Mouse (Mus musculus): ENCODE measurements at regions not wholly inside any gene's neighbourhood (a gene's known extent, or its start where the extent isn't known, plus 50 kb on each side); places are given as distances from the start of the nearest gene placed in this dataset.
A peak's percentile ranks its signal among the peaks of the same experiment; 100 is the strongest.

DNA sequence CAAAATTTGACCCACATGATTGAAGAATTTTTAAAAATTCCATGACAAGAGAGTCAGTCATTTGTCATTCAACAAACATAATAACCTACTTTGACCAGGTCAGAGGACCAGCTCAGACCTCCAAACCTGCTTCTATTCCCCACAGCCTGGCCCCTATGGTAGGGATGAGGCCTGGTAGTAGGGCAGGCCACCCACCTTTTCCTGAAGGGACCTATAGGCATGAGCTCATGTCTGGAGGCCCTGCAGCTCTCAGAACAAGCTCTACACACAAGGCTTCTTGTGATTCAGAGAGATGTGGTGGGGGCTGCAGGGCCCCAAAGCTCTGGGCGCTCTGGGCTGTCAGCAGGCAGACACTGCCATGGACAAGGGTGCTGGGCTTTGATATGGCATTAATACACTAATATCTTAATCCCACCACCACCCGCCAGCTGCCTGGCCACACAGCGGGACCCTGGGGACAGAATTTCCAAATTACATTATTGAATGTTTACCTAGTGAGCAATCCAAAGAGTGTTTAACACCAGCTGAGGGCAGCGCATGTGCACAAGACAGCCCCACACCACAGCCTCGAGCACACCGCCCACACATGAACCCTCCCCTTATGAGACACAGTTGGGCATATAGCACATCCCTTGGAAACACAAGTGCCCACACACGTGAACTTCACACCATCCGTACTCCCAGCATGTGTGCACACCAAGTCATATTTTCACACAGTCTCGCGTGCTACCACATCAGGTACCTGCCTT, 88.1 kb upstream of the Gm12830 start:
- no peaks in the 10 kb centered on the region for H3K36me3 ChIP-seq
- H3K9me3 ChIP-seq (replicated peaks): no peaks in the 10 kb centered on the region
- H3K27ac ChIP-seq: 0 out of 2 replicates have a peak overlapping the region, but pooled peaks have one; percentile 20
- 94% methylated on average over 10 of the region's 10 CpGs for WGBS
- no peak overlapping the region for H3K4me3 ChIP-seq
- H3K27me3 ChIP-seq (ENCODE audit: low read depth, poor library complexity, severe bottlenecking): peaks cover 95% of the 10 kb centered on the region
- DNase-seq (ENCODE audit: low spot score): peak; percentile 26
- peaks cover 2% of the 10 kb centered on the region; the same call in 1 of the 2 replicates for H3K4me1 ChIP-seq

GRCm38 (mm10) chr4:114738903-114739667, 82.4 kb upstream of the Gm12830 start:
- peak overlapping the region; percentile 31 for H3K27ac ChIP-seq
- DNase-seq (ENCODE audit: low spot score): peak; percentile 55

GRCm38 (mm10) chr4:114748131-114748530, 73.4 kb upstream of the Gm12830 start:
- Histone ChIP-seq H3K9me3 (replicated peaks) (no peaks in the 10 kb centered on the region), H3K36me3 (no peaks in the 10 kb centered on the region), H3K4me1 (peaks cover 10% of the 10 kb centered on the region), H3K4me3 (no peak overlapping the region), H3K27me3 (ENCODE audit: low read depth, poor library complexity, severe bottlenecking) (peaks cover 9% of the 10 kb centered on the region; the same call in 1 of the 2 replicates), H3K27ac (no peak overlapping the region)
- 86% methylated on average over 2 of the region's 2 CpGs for WGBS
- peak; percentile 15 for DNase-seq (ENCODE audit: low spot score)

More at GRCm38 (mm10) chr4:114738903-114739667, 82.4 kb upstream of the Gm12830 start:
- WGBS: 16% methylated on average over 16 of the region's 16 CpGs
- Histone ChIP-seq H3K4me1 (peaks cover 26% of the 10 kb centered on the region), H3K4me3 (no peak overlapping the region), H3K9me3 (replicated peaks) (no peaks in the 10 kb centered on the region), H3K36me3 (no peaks in the 10 kb centered on the region), H3K27me3 (ENCODE audit: low read depth, poor library complexity, severe bottlenecking) (peaks cover 40% of the 10 kb centered on the region)

DNA sequence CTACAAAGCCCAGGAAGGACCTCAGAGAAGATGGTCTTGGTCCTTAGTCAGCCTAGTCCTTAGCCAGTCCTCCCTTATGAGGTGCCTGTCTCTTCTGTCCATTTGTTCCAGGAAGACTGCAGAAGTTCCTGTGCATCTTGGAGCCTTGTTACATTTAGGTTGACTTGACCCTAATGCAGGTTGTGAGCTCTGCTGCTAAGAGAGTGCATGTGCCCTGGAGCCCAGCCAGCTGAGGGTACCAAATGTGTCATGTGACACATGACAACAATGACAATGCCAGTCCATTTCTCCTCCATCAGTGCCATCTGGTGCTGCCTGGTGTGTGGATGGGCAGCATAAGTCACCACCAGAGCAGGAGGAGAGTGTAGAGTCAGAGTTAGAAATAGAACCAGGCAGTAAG, 61.7 kb upstream of the Gm12830 start:
- Histone ChIP-seq H3K27ac (no peak overlapping the region), H3K4me3 (no peak overlapping the region), H3K36me3 (no peaks in the 10 kb centered on the region), H3K9me3 (replicated peaks) (no peaks in the 10 kb centered on the region), H3K27me3 (ENCODE audit: low read depth, poor library complexity, severe bottlenecking) (no peaks in the 10 kb centered on the region), H3K4me1 (no peaks in the 10 kb centered on the region)
- no peak for DNase-seq (ENCODE audit: low spot score)

DNA sequence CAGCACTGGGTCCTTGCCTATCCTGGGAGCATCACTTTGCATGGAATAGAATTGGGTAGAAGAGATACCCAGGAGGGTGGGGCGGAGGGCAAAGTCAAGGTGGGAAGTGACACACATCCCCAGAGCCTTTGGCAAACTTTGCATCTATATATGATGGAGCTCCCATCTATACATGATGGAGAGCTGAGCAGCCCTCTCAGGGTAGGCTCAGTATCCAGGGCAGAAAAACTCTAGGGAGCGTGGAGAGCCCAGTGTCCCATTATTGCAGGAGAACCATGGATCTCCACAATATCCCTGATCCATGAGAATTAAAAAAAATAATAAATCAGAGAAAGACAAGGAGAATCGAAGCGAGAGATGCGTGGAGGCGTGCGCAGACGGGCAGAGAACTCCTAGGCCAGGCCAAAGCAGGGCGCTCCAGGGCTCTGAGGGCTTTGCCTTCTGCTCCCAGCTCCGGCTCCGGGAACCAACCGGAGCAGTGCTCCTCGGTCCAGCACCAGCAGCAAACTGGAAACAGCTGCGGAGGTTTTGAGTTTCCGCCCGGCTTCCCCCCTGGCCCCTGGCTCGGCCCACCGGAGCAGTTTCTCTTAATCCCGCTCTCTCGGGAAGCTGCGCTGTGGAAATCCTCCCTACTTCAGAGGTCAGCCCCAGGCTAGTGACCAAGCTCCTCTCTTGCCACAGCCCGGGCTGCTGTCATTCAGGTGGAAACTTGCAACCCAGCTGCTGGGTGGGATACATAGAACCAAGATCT, 54.7 kb upstream of the Gm12830 start:
- 34% methylated on average over 22 of the region's 22 CpGs for WGBS

More for the DNA sequence above, 54.7 kb upstream of the Gm12830 start:
- peak overlapping the region; percentile 50 for H3K27ac ChIP-seq
- H3K36me3 ChIP-seq: no peaks in the 10 kb centered on the region
- peaks cover 31% of the 10 kb centered on the region for H3K4me1 ChIP-seq
- no peaks in the 10 kb centered on the region for H3K9me3 ChIP-seq (replicated peaks)
- peaks cover 46% of the 10 kb centered on the region for H3K27me3 ChIP-seq (ENCODE audit: low read depth, poor library complexity, severe bottlenecking)
- peak overlapping the region; percentile 28 for H3K4me3 ChIP-seq
- peak; percentile 86 for DNase-seq (ENCODE audit: low spot score)

All from limb, embryonic 10.5 days (tissue).